Mouse (Mus musculus): Measurements from ENCODE around the gene Mief1. TPM values are rescaled to one million over a fixed set of nuclear protein-coding genes. Genes with fewer than 3 reads are reported as not detected.

Mief1 gene
- 9.4 and 16.7 TPM in 2 replicates for polyA plus RNA-seq (2012; rRNA removed)

DNA sequence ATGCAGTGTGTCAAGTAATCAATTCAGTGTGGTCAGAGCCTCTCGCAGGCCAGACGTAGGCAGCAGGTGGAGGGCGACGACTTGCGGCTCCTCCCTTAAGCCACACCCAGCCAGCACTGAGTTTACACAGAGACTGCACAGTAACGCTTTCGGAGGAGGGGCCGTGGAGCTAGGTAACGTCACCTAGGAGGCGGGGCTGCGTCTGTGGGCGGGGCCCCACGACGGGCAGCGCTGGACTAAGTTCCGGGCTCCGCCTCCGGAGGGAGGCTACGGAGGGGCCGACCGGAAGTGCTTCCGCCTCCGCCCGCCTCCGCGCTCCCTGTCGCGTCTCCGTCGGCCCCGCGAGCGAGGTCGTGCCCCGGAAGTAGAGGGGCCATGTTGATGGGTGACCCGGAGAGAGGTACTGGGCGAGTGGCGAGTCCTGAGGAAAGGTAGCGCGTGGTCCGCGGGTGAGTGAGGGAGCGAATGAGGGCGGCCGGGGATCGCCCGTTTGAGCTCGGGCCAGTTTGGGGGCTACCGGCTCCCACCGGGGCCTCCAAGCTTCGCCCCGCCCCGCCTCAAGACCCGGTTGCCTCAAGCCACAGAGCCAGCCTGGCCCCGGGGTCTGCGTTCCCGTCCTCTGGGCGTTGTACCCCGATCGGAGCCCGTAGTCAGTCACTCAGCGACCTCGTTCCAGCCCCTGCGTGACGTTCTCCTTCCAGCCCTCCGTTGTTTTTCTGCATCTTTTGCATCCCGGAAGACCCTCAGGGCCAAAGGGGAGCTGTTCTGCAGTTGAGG is at the start of gene Mief1:
Gene Mief1 (plus strand): TSS at position 286 of the 777 bp plus-strand sequence.
- Histone ChIP-seq H3K4me3 (ENCODE audit: low read depth, low read length) (peak within 1 kb of the TSS; percentile 96), H3K4me1 (ENCODE audit: control insufficient read depth, insufficient read depth, insufficient read length, low read length) (peaks cover 2% of the 10 kb centered on the region; the same call in 1 of the 2 replicates), H3K36me3 (ENCODE audit: control insufficient read depth, insufficient read depth, low read length) (peaks cover 28% of the 10 kb centered on the region), H3K27ac (ENCODE audit: insufficient read depth, low read depth, low read length) (peak within 1 kb of the TSS; percentile 72), H3K27me3 (ENCODE audit: control insufficient read depth, insufficient read depth, low read length) (no peaks in the 10 kb centered on the region)
- under 1% methylated on average over 66 of the region's 67 CpGs for WGBS
- TF ChIP-seq POLR2A (IDR thresholded peaks at IDR 0.05; ENCODE audit: low read depth, low read length) (no peak; the same call in 1 of the 2 replicates), CTCF (IDR thresholded peaks at IDR 0.05; ENCODE audit: extremely low read depth, insufficient read length, insufficient replicate concordance, low read depth, low read length) (no peak)

- TF ChIP-seq CTCF (IDR thresholded peaks at IDR 0.05; ENCODE audit: extremely low read depth, insufficient read length, insufficient replicate concordance, low read depth, low read length) (no peak), POLR2A (IDR thresholded peaks at IDR 0.05; ENCODE audit: low read depth, low read length) (peak; percentile 58; the same call in 1 of the 2 replicates)
- Histone ChIP-seq H3K27me3 (ENCODE audit: control insufficient read depth, insufficient read depth, low read length) (no peaks in the 10 kb centered on the region), H3K36me3 (ENCODE audit: control insufficient read depth, insufficient read depth, low read length) (no peaks in the 10 kb centered on the region), H3K4me3 (ENCODE audit: low read depth, low read length) (0 out of 2 replicates have a peak overlapping the region, but pooled peaks have one; percentile 44), H3K4me1 (ENCODE audit: control insufficient read depth, insufficient read depth, insufficient read length, low read length) (peaks cover 43% of the 10 kb centered on the region), H3K27ac (ENCODE audit: insufficient read depth, low read depth, low read length) (peak overlapping the region; percentile 99)
- WGBS, result 38% methylated on average over 5 of the region's 5 CpGs
These were observed 44.9 kb upstream of the Mief1 start for GRCm38 (mm10) chr15:80188927-80189326.

- no peaks in the 10 kb centered on the region for H3K27me3 ChIP-seq (ENCODE audit: control insufficient read depth, insufficient read depth, low read length)
- TF ChIP-seq POLR2A (IDR thresholded peaks at IDR 0.05; ENCODE audit: low read depth, low read length) (peak; percentile 61; the same call in 1 of the 2 replicates), CTCF (IDR thresholded peaks at IDR 0.05; ENCODE audit: extremely low read depth, insufficient read length, insufficient replicate concordance, low read depth, low read length) (no peak)
- 35% methylated on average over 4 of the region's 4 CpGs for WGBS
- peaks cover 47% of the 10 kb centered on the region for H3K4me1 ChIP-seq (ENCODE audit: control insufficient read depth, insufficient read depth, insufficient read length, low read length)
- H3K27ac ChIP-seq (ENCODE audit: insufficient read depth, low read depth, low read length), result peak overlapping the region; percentile 99
- H3K36me3 ChIP-seq (ENCODE audit: control insufficient read depth, insufficient read depth, low read length), result no peaks in the 10 kb centered on the region; the same call in 1 of the 2 replicates
- H3K4me3 ChIP-seq (ENCODE audit: low read depth, low read length), result peak overlapping the region; percentile 44
These were observed 43.7 kb upstream of the Mief1 start for GRCm38 (mm10) chr15:80190075-80190474.

GRCm38 (mm10) chr15:80191585-80192245 is 42.1 kb upstream of the Mief1 start:
- H3K27me3 ChIP-seq (ENCODE audit: control insufficient read depth, insufficient read depth, low read length), result no peaks in the 10 kb centered on the region
- H3K36me3 ChIP-seq (ENCODE audit: control insufficient read depth, insufficient read depth, low read length), result peaks cover 5% of the 10 kb centered on the region
- H3K27ac ChIP-seq (ENCODE audit: insufficient read depth, low read depth, low read length), result peak overlapping the region; percentile 99
- WGBS, result 19% methylated on average over 8 of the region's 8 CpGs
- peak overlapping the region; percentile 66 for H3K4me3 ChIP-seq (ENCODE audit: low read depth, low read length)
- no peak for TF ChIP-seq CTCF (IDR thresholded peaks at IDR 0.05; ENCODE audit: extremely low read depth, insufficient read length, insufficient replicate concordance, low read depth, low read length)
- TF ChIP-seq POLR2A (IDR thresholded peaks at IDR 0.05; ENCODE audit: low read depth, low read length), result 0 out of 2 replicates have a peak, but pooled peaks have one; percentile 19
- peaks cover 42% of the 10 kb centered on the region for H3K4me1 ChIP-seq (ENCODE audit: control insufficient read depth, insufficient read depth, insufficient read length, low read length)

DNA sequence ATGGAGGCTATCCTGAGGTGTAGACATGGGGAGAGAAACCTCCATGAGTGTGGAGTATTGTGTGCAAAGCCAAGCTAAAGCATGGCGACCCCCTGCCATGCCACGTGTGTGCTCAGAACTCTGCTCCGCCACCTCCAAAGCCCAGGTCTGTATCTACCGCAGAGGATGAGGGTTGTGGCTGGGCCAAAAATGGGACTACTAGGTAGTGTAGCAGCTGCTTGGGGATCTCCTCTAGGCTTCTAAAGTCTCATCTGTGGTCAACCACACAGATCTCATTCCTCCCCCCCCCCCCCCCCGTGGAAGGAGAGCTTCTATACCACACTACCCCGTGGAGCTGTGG is 41.6 kb upstream of the Mief1 start:
- H3K4me3 ChIP-seq (ENCODE audit: low read depth, low read length), result peak overlapping the region; percentile 66
- TF ChIP-seq CTCF (IDR thresholded peaks at IDR 0.05; ENCODE audit: extremely low read depth, insufficient read length, insufficient replicate concordance, low read depth, low read length) (no peak), POLR2A (IDR thresholded peaks at IDR 0.05; ENCODE audit: low read depth, low read length) (no peak)
- peak overlapping the region; percentile 99 for H3K27ac ChIP-seq (ENCODE audit: insufficient read depth, low read depth, low read length)
- peaks cover 8% of the 10 kb centered on the region for H3K36me3 ChIP-seq (ENCODE audit: control insufficient read depth, insufficient read depth, low read length)
- peaks cover 42% of the 10 kb centered on the region for H3K4me1 ChIP-seq (ENCODE audit: control insufficient read depth, insufficient read depth, insufficient read length, low read length)
- H3K27me3 ChIP-seq (ENCODE audit: control insufficient read depth, insufficient read depth, low read length), result no peaks in the 10 kb centered on the region
- 22% methylated on average over 6 of the region's 6 CpGs for WGBS

- peak overlapping the region; percentile 71 for H3K4me3 ChIP-seq (ENCODE audit: low read depth, low read length)
- H3K27me3 ChIP-seq (ENCODE audit: control insufficient read depth, insufficient read depth, low read length), result no peaks in the 10 kb centered on the region
- peaks cover 41% of the 10 kb centered on the region for H3K4me1 ChIP-seq (ENCODE audit: control insufficient read depth, insufficient read depth, insufficient read length, low read length)
- H3K36me3 ChIP-seq (ENCODE audit: control insufficient read depth, insufficient read depth, low read length), result peaks cover 12% of the 10 kb centered on the region
- WGBS, result 23% methylated on average over 7 of the region's 7 CpGs
- peak overlapping the region; percentile 99 for H3K27ac ChIP-seq (ENCODE audit: insufficient read depth, low read depth, low read length)
- TF ChIP-seq CTCF (IDR thresholded peaks at IDR 0.05; ENCODE audit: extremely low read depth, insufficient read length, insufficient replicate concordance, low read depth, low read length), result no peak
- peak; percentile 74 for TF ChIP-seq POLR2A (IDR thresholded peaks at IDR 0.05; ENCODE audit: low read depth, low read length)
These were observed 41.0 kb upstream of the Mief1 start for GRCm38 (mm10) chr15:80192847-80193246.

- no peak overlapping the region for H3K27ac ChIP-seq (ENCODE audit: insufficient read depth, low read depth, low read length)
- TF ChIP-seq CTCF (IDR thresholded peaks at IDR 0.05; ENCODE audit: extremely low read depth, insufficient read length, insufficient replicate concordance, low read depth, low read length) (no peak), POLR2A (IDR thresholded peaks at IDR 0.05; ENCODE audit: low read depth, low read length) (no peak)
- H3K27me3 ChIP-seq (ENCODE audit: control insufficient read depth, insufficient read depth, low read length), result no peaks in the 10 kb centered on the region
- WGBS, result 98% methylated on average over 2 of the region's 2 CpGs
- no peaks in the 10 kb centered on the region for H3K4me1 ChIP-seq (ENCODE audit: control insufficient read depth, insufficient read depth, insufficient read length, low read length)
- H3K4me3 ChIP-seq (ENCODE audit: low read depth, low read length), result no peak overlapping the region
- peaks cover 33% of the 10 kb centered on the region for H3K36me3 ChIP-seq (ENCODE audit: control insufficient read depth, insufficient read depth, low read length)
These were observed 34.3 kb upstream of the Mief1 start for GRCm38 (mm10) chr15:80199556-80199955.
